Mouse (Mus musculus) bone marrow macrophage, adult 2 months (primary cell): Measurements from ENCODE around the gene Gm4559.
"Not testable (repeated sequence)": the region's sequence is repeated elsewhere in the genome, so short reads cannot be mapped to it uniquely, and the experiment has no call there.

ENCODE experiments used
- CTCF ChIP-seq: IDR thresholded peaks from 2 replicates; pipeline ENCODE4 v1.5.1; 2012; ENCODE audit warnings: low read depth, mild to moderate bottlenecking, low read length, moderate library complexity
- POLR2A ChIP-seq: IDR thresholded peaks from 2 replicates; pipeline ENCODE4 v1.6.1; 2012; ENCODE audit warnings: mild to moderate bottlenecking, low read depth, low read length, borderline replicate concordance

- not testable (repeated sequence) for TF ChIP-seq CTCF, POLR2A
Observed at GRCm38 (mm10) chr7:142285910-142286612, 11.9 kb upstream of the Gm4559 start.
